Mouse (Mus musculus): ENCODE results near the gene Brms1. TPM values are rescaled to one million over a fixed set of nuclear protein-coding genes. Genes with fewer than 3 reads are reported as not detected.

The Brms1 gene
- polyA plus RNA-seq, 1 experiment from 2014 or later = 22.2 TPM

DNA sequence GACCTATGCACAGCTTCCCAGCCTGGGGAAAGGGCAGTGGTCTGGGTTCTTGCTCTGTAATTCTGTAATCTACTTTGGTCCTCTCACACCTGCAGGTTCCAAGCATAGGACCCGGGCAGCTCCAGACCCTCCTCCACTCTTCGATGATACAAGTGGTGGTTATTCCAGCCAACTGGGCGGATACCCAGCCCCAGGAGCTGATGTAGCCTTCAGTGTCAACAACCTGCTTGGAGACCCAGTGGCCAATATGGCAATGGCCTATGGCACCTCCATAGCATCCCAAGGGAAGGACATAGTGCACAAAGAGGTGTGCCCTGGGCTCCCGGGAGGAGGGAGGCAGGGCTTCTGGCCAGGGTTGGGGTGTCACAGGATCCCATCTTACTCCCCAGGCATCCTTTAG is 48.2 kb downstream of the Brms1 start:
- Histone ChIP-seq H3K4me3 (ENCODE audit: low read depth, low read length) (peak overlapping the region; percentile 83), H3K27me3 (ENCODE audit: control insufficient read depth, insufficient read depth, low read depth, low read length) (peaks cover 27% of the 10 kb centered on the region), H3K36me3 (ENCODE audit: control insufficient read depth, insufficient read depth) (no peaks in the 10 kb centered on the region; the same call in 1 of the 2 replicates), H3K9ac (ENCODE audit: low read depth, low read length) (peak overlapping the region; percentile 79), H3K4me1 (ENCODE audit: control insufficient read depth, low read depth, low read length) (peaks cover 27% of the 10 kb centered on the region), H3K27ac (ENCODE audit: low read length) (no peak overlapping the region), H3K9me3 (replicated peaks; ENCODE audit: control insufficient read depth, low read length) (no peaks in the 10 kb centered on the region), H3K4me2 (ENCODE audit: low read depth, low read length) (peak overlapping the region; percentile 91)
- 84% methylated on average over 4 of the region's 4 CpGs for WGBS (ENCODE audit: insufficient replicate concordance)
- ATAC-seq (ENCODE audit: low read depth) = no peak

- Histone ChIP-seq H3K4me2 (ENCODE audit: low read depth, low read length) (no peak overlapping the region), H3K4me1 (ENCODE audit: control insufficient read depth, low read depth, low read length) (peaks cover 25% of the 10 kb centered on the region), H3K27me3 (ENCODE audit: control insufficient read depth, insufficient read depth, low read depth, low read length) (peaks cover 9% of the 10 kb centered on the region), H3K4me3 (ENCODE audit: low read depth, low read length) (no peak overlapping the region), H3K9me3 (replicated peaks; ENCODE audit: control insufficient read depth, low read length) (no peaks in the 10 kb centered on the region), H3K27ac (ENCODE audit: low read length) (no peak overlapping the region), H3K9ac (ENCODE audit: low read depth, low read length) (no peak overlapping the region), H3K36me3 (ENCODE audit: control insufficient read depth, insufficient read depth) (no peaks in the 10 kb centered on the region; the same call in 1 of the 2 replicates)
- ATAC-seq (ENCODE audit: low read depth) = no peak
- WGBS (ENCODE audit: insufficient replicate concordance) = 70% methylated on average over 10 of the region's 10 CpGs
Measured at GRCm38 (mm10) chr19:5092083-5092482, 50.9 kb downstream of the Brms1 start.

GRCm38 (mm10) chr19:5093481-5094242 is 52.5 kb downstream of the Brms1 start:
- Histone ChIP-seq H3K4me1 (ENCODE audit: control insufficient read depth, low read depth, low read length) (peaks cover 31% of the 10 kb centered on the region), H3K9me3 (replicated peaks; ENCODE audit: control insufficient read depth, low read length) (no peaks in the 10 kb centered on the region), H3K27ac (ENCODE audit: low read length) (no peak overlapping the region), H3K9ac (ENCODE audit: low read depth, low read length) (no peak overlapping the region), H3K36me3 (ENCODE audit: control insufficient read depth, insufficient read depth) (no peaks in the 10 kb centered on the region; the same call in 1 of the 2 replicates), H3K27me3 (ENCODE audit: control insufficient read depth, insufficient read depth, low read depth, low read length) (peaks cover 14% of the 10 kb centered on the region), H3K4me2 (ENCODE audit: low read depth, low read length) (no peak overlapping the region), H3K4me3 (ENCODE audit: low read depth, low read length) (no peak overlapping the region)
- WGBS (ENCODE audit: insufficient replicate concordance) = 61% methylated on average over 12 of the region's 12 CpGs
- no peak for ATAC-seq (ENCODE audit: low read depth)

DNA sequence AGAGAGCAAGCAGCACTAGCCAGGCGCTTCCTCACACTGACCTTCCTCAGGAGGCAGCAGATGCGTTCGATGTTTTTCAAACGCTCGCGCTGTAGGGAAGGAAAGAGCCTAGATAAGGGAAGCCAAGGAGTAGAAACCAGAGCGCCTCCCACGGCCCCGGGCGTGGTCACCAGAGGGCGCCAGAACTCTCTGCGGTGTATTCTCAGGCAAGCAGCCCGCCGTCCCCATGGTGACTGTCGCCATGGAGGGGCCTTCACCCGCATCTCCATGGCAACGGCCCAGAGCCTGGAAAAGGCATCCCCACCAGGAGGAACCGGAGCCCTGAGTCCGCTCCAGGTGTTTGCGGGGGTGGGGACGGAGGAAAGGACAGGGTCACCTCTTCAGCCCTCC is 53.1 kb downstream of the Brms1 start:
- no peaks in the 10 kb centered on the region for H3K9me3 ChIP-seq (replicated peaks; ENCODE audit: control insufficient read depth, low read length)
- H3K4me2 ChIP-seq (ENCODE audit: low read depth, low read length) = no peak overlapping the region
- no peak overlapping the region for H3K9ac ChIP-seq (ENCODE audit: low read depth, low read length)
- WGBS (ENCODE audit: insufficient replicate concordance) = 0% methylated on average over 21 of the region's 21 CpGs
- peak; percentile 61 for ATAC-seq (ENCODE audit: low read depth)
- H3K27ac ChIP-seq (ENCODE audit: low read length) = no peak overlapping the region
- H3K27me3 ChIP-seq (ENCODE audit: control insufficient read depth, insufficient read depth, low read depth, low read length) = peaks cover 14% of the 10 kb centered on the region
- no peaks in the 10 kb centered on the region; the same call in 1 of the 2 replicates for H3K36me3 ChIP-seq (ENCODE audit: control insufficient read depth, insufficient read depth)
- peaks cover 26% of the 10 kb centered on the region for H3K4me1 ChIP-seq (ENCODE audit: control insufficient read depth, low read depth, low read length)
- H3K4me3 ChIP-seq (ENCODE audit: low read depth, low read length) = no peak overlapping the region

DNA sequence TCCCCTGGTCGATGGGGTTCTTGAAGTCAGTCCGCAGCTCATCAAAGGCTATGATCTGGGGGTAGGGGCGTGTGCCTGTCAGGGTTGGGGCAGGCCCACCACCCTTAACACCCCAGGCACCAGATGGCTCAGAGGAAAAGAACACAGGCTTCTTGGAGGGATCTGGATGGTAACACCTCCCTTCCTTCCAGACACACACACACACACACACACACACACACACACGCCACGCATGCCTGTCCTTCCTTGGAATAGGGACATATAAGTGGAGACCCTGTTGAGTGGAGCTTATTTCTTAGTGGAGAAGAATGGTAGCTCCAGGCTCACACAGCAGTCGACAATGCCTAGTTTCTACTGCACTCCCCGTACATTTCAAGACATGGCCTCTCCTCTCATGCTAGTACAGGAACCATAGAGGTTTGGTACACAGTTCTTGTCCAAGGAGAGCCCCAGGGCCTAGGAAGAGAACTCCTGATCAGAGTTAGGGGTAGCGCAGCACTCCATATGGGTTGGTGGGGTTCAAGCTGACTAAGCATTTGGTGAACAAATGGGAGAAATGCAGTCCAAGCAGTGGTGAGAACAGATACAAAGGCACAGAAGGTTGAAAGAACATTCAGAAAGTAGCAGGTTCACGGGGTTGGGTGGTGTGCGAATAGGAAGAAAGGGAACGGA is 53.7 kb downstream of the Brms1 start:
- ATAC-seq (ENCODE audit: low read depth) = no peak
- no peak overlapping the region for H3K27ac ChIP-seq (ENCODE audit: low read length)
- no peak overlapping the region for H3K4me2 ChIP-seq (ENCODE audit: low read depth, low read length)
- WGBS (ENCODE audit: insufficient replicate concordance) = 42% methylated on average over 11 of the region's 11 CpGs
- H3K36me3 ChIP-seq (ENCODE audit: control insufficient read depth, insufficient read depth) = no peaks in the 10 kb centered on the region; the same call in 1 of the 2 replicates
- H3K4me3 ChIP-seq (ENCODE audit: low read depth, low read length) = no peak overlapping the region
- H3K4me1 ChIP-seq (ENCODE audit: control insufficient read depth, low read depth, low read length) = peaks cover 23% of the 10 kb centered on the region
- no peak overlapping the region for H3K9ac ChIP-seq (ENCODE audit: low read depth, low read length)
- peaks cover 14% of the 10 kb centered on the region for H3K27me3 ChIP-seq (ENCODE audit: control insufficient read depth, insufficient read depth, low read depth, low read length)
- H3K9me3 ChIP-seq (replicated peaks; ENCODE audit: control insufficient read depth, low read length) = no peaks in the 10 kb centered on the region

GRCm38 (mm10) chr19:5095887-5096474 is 54.8 kb downstream of the Brms1 start:
- Histone ChIP-seq H3K4me2 (ENCODE audit: low read depth, low read length) (no peak overlapping the region), H3K36me3 (ENCODE audit: control insufficient read depth, insufficient read depth) (no peaks in the 10 kb centered on the region; the same call in 1 of the 2 replicates), H3K4me1 (ENCODE audit: control insufficient read depth, low read depth, low read length) (peaks cover 23% of the 10 kb centered on the region)

DNA sequence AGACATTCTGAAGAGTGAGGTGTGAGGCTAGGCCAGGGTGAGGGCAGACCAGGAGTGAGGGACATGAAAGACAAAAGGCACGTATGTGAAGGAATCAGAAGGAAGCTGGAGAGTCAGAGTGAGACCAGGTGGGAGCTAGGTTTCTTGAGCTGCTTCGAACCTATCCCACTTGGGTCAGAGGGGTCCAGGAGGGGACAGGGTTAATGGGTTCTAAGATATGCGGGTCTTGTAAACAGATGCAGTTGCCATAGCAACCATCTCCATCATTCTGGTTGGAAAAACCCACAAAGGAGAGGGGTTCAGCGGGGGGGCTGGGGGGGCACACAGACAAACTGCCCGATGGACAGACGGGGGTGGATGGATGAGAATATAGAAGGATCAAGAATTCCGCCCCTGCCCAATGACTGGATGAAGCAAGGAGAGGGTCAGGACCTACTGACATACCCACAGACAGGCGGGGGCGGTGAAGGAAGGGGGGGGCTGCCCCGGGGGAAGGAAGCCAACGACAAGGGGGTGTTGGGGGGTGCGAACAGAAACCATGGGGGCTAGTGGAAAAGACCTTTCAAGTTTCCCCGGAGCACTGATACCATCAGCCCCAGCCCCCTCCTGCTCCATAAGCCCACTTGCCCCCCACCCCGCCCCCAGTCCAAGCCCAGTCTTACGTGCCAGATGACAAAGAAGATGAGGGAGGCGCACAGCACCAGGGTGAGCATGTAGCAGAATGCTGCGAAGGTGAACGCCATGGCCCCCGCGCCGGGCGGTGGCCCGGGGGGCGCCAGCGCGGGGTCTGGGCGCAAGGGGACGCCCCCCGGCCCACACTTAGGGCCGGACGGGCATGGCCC is 56.6 kb downstream of the Brms1 start:
- H3K27ac ChIP-seq (ENCODE audit: low read length) = no peak overlapping the region
- peak overlapping the region; percentile 46 for H3K4me3 ChIP-seq (ENCODE audit: low read depth, low read length)
- peaks cover 14% of the 10 kb centered on the region for H3K27me3 ChIP-seq (ENCODE audit: control insufficient read depth, insufficient read depth, low read depth, low read length)
- H3K9me3 ChIP-seq (replicated peaks; ENCODE audit: control insufficient read depth, low read length) = no peaks in the 10 kb centered on the region
- H3K4me1 ChIP-seq (ENCODE audit: control insufficient read depth, low read depth, low read length) = peaks cover 23% of the 10 kb centered on the region
- H3K4me2 ChIP-seq (ENCODE audit: low read depth, low read length) = peak overlapping the region; percentile 78
- H3K9ac ChIP-seq (ENCODE audit: low read depth, low read length) = peak overlapping the region; percentile 36; the same call in 1 of the 2 replicates
- no peaks in the 10 kb centered on the region; the same call in 1 of the 2 replicates for H3K36me3 ChIP-seq (ENCODE audit: control insufficient read depth, insufficient read depth)
- 8% methylated on average over 28 of the region's 31 CpGs for WGBS (ENCODE audit: insufficient replicate concordance)
- 0 out of 2 replicates have a peak, but pooled peaks have one; percentile 2 for ATAC-seq (ENCODE audit: low read depth)

More at GRCm38 (mm10) chr19:5095887-5096474, 54.8 kb downstream of the Brms1 start:
- 5% methylated on average over 9 of the region's 9 CpGs for WGBS (ENCODE audit: insufficient replicate concordance)
- no peaks in the 10 kb centered on the region for H3K9me3 ChIP-seq (replicated peaks; ENCODE audit: control insufficient read depth, low read length)
- peaks cover 14% of the 10 kb centered on the region for H3K27me3 ChIP-seq (ENCODE audit: control insufficient read depth, insufficient read depth, low read depth, low read length)
- H3K4me3 ChIP-seq (ENCODE audit: low read depth, low read length) = no peak overlapping the region
- H3K27ac ChIP-seq (ENCODE audit: low read length) = no peak overlapping the region
- no peak for ATAC-seq (ENCODE audit: low read depth)
- H3K9ac ChIP-seq (ENCODE audit: low read depth, low read length) = no peak overlapping the region

DNA sequence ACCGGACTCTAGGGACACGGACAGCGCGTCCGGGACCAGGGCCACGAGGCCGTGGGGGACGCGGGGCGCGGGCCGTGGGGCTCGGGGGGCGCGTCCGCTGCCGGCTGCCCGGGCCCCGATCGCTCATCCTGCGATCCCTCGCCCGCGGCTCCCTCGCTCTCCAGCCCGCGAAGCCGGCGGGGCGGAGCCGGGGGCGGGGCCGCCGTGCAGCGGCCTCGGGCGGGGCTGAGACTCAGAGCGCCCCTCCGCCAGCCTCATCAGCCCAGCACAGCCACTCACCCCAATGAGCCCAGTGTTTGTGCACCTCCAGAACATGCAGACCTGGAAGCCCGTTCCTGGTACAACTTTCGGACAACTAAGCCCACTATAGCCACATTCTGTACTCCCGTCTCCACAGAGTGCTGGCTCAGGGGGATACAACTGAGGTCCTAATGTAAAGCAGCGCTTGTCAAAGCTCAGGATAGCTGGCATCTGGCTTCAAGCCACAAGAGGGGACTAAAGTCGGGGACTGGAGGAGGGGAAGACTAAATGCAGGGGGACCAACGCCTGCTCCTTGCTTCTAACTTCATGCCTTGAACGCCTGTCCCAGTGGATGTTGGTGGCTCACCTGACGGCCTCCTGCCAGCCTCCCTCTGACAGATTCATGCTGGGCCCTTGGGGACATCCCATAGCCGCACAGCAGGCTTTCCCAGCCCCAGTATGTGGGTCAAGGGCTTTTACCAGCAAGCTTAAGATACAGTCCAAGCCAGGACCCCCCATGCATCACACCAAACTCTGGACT is 57.4 kb downstream of the Brms1 start, which contains the start of gene Cnih2:
Cnih2 (minus strand) TSS at position 159 of the 781 bp plus-strand sequence.
- H3K4me3 ChIP-seq (ENCODE audit: low read depth, low read length) = peak within 1 kb of the TSS; percentile 46

More for the DNA sequence above, 57.4 kb downstream of the Brms1 start, which contains the start of gene Cnih2:
- Histone ChIP-seq H3K9me3 (replicated peaks; ENCODE audit: control insufficient read depth, low read length) (no peaks in the 10 kb centered on the region), H3K4me2 (ENCODE audit: low read depth, low read length) (peak within 1 kb of the TSS; percentile 78), H3K27ac (ENCODE audit: low read length) (no peak within 1 kb of the TSS), H3K36me3 (ENCODE audit: control insufficient read depth, insufficient read depth) (no peaks in the 10 kb centered on the region; the same call in 1 of the 2 replicates), H3K4me1 (ENCODE audit: control insufficient read depth, low read depth, low read length) (peaks cover 23% of the 10 kb centered on the region), H3K9ac (ENCODE audit: low read depth, low read length) (peak within 1 kb of the TSS; percentile 36; the same call in 1 of the 2 replicates), H3K27me3 (ENCODE audit: control insufficient read depth, insufficient read depth, low read depth, low read length) (peaks cover 14% of the 10 kb centered on the region)
- WGBS (ENCODE audit: insufficient replicate concordance) = 9% methylated on average over 32 of the region's 48 CpGs
- ATAC-seq (ENCODE audit: low read depth) = peak; percentile 65

Measured in liver, embryonic 16.5 days (tissue).